ENCODE assay signal across 30 mouse cellular contexts in the genomic region with DNA sequence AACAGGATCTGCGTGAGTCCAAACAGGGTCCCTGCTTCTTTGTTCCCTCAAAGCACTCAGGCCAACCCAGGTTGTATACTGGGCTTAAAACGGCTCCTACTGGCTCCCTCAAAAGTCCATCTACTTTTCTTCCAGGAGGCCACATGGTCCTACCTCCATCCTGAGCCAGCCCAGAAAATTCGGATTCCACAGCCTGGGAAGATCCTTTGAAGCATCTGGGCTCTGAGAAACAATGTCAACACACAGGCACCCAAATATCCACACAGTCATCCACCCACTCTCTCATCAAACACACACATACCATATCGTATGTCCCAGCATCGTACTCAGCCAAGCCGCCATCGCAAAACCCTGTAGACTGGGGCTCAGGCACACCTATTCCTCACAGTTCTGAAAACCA. TPM values are rescaled to one million over a fixed set of nuclear protein-coding genes. Genes with fewer than 3 reads are reported as not detected.
"Had no signal": no experiment of that assay in that cellular context is flagged by ENCODE, and none has a peak within 500 bp of the region (broad histone marks: within the 10 kb centered on the region; RNA-seq: fewer than 3 reads in every experiment).

No protein-coding gene starts in this region.

- H3K4me1 ChIP-seq: heart, embryonic 15.5 days; hindbrain, embryonic 10.5 days; hindbrain, embryonic 12.5 days; hindbrain, embryonic 13.5 days; hindbrain, embryonic 15.5 days; intestine, embryonic 15.5 days; kidney, embryonic 15.5 days had no signal

- H3K27ac ChIP-seq: heart, embryonic 13.5 days; heart, embryonic 15.5 days; hindbrain, embryonic 10.5 days; hindbrain, embryonic 12.5 days; hindbrain, embryonic 13.5 days; hindbrain, embryonic 14.5 days; hindbrain, embryonic 15.5 days; hindbrain, postnatal 0 days; intestine, embryonic 15.5 days; kidney, embryonic 15.5 days; kidney, postnatal 0 days; layer of hippocampus, adult 2 months; left cerebral cortex, adult 2 months had no signal

- DNase-seq: heart, postnatal 10 days; heart, postnatal 14 days; heart, postnatal 4 days; kidney, adult 11 months; kidney, adult 18-20 months; kidney, adult 2 months; kidney, adult 8-10 months; kidney, adult 9 months; kidney, postnatal 10 days; kidney, postnatal 14 days; kidney, postnatal 25 days; kidney, postnatal 36 days; kidney, postnatal 4 days; layer of hippocampus, adult 9-11 months; layer of hippocampus, postnatal 36 days had no signal

- H3K9me3 ChIP-seq: heart, embryonic 12.5 days; heart, embryonic 13.5 days; heart, embryonic 15.5 days; hindbrain, embryonic 10.5 days; hindbrain, embryonic 12.5 days; hindbrain, embryonic 13.5 days; hindbrain, embryonic 15.5 days; intestine, embryonic 15.5 days; kidney, embryonic 15.5 days had no signal

- H3K27me3 ChIP-seq: heart, embryonic 12.5 days; heart, embryonic 15.5 days; hindbrain, embryonic 12.5 days; hindbrain, embryonic 13.5 days; hindbrain, embryonic 15.5 days; intestine, embryonic 15.5 days; kidney, embryonic 15.5 days had no signal

- H3K36me3 ChIP-seq: heart, embryonic 12.5 days; heart, embryonic 13.5 days; heart, embryonic 15.5 days; hindbrain, embryonic 10.5 days; hindbrain, embryonic 12.5 days; hindbrain, embryonic 13.5 days; hindbrain, embryonic 15.5 days; intestine, embryonic 15.5 days; kidney, embryonic 15.5 days had no signal

- H3K4me3 ChIP-seq: heart, embryonic 12.5 days; heart, embryonic 13.5 days; heart, embryonic 15.5 days; hindbrain, embryonic 10.5 days; hindbrain, embryonic 12.5 days; hindbrain, embryonic 13.5 days; hindbrain, embryonic 15.5 days; intestine, embryonic 15.5 days; kidney, embryonic 15.5 days; layer of hippocampus, adult 2 months; left cerebral cortex, adult 2 months had no signal

RNA-seq across cellular contexts. Expression of a gene that starts 43.5 kb away (rescaled TPM):
- total RNA-seq: hematopoietic stem cell, adult 5-6 weeks had no signal
